Mouse (Mus musculus): ENCODE results near the gene Gm10306.
A peak's percentile ranks its signal among the peaks of the same experiment; 100 is the strongest.

The Gm10306 gene

DNA sequence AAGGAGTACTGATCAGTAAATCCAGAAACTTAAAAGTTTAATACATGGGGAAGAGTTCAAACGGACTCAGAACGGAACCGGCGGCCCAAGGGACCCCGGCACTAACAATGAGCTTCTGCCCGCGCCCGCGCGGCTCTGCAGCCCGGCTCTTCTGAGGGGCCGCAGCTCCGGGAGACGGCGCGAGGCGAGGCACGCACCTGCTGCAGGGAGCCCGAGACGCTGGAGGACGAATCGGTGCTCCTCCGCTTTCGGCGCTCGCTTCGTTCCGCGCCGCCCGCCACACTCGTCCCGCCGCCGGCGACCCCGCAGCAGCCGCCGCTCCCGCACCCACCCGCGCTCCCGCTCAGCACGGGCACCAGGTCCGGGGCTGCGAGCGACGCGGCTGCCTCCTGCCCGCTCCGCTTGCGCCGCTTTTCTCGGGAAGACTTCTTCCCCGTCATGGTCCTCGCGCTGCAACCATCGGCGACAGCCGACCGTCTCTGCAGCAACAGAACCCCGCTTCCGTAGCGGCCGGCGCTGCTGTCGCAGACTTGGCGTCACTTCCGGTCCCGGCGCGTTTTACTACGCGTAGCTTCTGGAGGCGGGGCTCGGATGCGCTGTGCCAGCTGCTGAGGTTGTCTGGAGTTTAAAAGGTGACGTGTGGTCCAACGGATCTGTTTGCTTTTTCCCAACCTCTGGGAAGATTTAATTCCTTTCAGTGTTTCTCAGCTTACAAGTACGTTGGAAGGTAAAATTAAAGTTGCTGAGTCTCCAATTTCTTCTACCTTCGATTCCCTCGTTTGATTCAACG lies at the start of gene Gm10306, which contains the start of gene Caap1:
TSS of gene Gm10306 (plus strand) at position 282 of the 790 bp plus-strand sequence.
TSS of gene Caap1 (minus strand) at position 532 of the 790 bp plus-strand sequence.
- peak; percentile 87 to 89 for DNase-seq (ENCODE audit: low spot score in 2 of 2)

DNA sequence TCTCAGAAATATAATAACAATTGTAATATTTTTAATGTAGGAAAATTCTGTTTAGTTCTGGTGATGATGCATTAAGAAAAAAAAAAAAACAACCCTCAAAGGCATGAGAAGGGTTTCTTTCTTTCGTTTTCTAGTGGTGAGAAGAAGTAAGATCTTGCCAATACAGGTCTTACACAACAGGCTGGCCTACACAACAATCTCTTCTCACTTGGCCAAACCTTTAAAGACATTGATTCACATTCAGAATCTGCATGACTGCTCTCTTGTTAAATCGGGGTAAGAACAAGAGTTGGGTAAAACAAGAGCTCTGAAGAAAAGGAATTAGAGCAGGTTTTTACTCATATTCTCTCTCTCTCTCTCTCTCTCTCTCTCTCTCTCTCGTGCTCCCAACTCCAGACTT lies 41.0 kb upstream of the Gm10306 start:
- DNase-seq (ENCODE audit: low spot score in 2 of 2), result no peak

DNA sequence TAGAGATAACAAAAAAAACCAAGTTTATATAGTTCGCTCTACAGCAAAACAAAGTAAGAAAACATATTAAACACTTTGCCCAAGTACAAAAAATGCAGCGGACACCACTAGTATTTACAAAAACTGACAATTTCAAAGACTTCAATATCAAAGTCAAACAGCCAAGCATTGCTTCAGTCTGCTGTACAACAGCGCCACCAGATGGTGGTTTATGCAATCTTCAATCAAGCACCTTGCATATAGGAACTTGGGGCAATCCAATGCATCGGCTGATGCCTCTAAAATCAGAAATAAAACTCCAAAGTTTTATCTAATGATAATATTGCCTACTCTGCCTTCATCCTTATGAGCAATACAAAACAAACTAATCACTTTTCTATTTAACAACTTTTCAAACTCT lies 38.7 kb upstream of the Gm10306 start:
- DNase-seq (ENCODE audit: low spot score in 2 of 2), result peak in 1 of 2 experiments; percentile 13

DNA sequence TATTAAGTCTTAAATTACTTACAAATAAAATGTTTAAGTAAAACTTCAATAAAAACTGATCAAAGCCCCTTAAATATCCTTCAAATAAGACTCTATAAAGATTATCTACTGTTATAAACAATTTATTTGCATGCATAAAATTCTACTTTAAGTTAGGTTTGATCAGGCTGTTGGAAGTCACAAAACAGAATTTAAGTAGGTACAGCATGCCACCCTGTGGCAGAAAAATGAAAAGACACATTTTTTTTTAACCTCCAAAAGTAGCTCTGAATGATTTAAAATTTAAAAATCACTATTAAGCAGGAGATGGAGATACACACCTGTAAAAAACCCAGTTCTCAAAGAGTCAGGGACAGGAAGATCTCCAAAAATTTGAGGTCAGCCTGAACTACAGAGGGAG lies 33.0 kb upstream of the Gm10306 start:
- no peak for DNase-seq (ENCODE audit: low spot score in 2 of 2)

DNA sequence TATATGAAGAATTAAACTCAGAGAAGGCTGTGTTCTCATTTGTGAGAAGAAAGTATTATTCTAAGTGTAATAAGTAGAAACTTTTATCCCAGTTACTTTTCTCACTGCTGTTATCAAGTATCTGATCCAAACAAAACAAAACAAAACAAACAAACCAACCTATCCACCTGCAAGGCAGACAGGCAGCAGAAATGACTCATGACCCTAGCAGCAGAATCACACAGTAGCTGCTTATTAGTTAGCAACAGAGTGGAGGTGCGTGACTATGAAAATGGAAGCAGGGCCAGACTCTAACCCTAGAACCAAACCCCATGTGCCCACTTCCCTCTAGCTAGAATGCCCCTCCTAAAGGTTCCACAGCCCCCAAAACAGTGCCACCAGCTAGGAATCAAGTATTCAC lies 26.9 kb upstream of the Gm10306 start:
- no peak for DNase-seq (ENCODE audit: low spot score in 2 of 2)

DNA sequence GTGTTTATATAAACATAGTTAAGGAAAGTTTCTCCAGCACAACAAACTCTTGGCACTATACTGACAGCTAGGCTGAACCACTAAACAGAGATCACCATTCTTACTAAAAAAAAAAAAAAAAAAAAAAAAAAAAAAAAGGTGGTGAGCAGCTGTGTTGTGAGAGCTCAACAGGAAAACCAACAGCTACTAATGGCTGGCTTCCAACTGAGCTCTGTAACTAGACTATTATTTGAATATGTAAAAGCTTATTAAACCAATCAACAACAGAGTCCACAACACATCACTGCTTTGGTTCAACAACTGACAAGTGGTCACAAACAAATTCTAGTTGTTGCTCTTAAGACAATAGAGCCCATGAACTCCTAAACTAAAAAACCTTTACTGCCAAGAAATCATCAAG lies 23.1 kb upstream of the Gm10306 start:
- DNase-seq (ENCODE audit: low spot score in 2 of 2), result no peak

DNA sequence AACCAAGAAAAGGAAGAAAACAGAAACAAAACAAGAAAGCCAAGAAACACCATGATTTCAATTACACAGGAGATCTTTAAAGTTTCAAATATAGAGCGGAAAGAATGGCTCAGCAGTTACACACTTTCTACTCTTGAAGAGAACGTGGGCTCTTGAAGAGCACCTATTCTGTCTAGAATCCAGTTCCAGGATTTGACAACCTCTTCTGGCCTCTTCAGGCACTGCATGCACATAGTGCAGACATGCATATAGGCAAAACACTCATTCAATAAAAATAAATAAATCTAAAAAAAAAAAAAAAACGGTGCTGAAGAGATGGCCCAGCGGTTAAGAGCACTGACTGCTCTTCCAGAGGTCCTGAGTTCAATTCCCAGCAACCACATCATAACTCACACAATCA lies 13.3 kb upstream of the Gm10306 start:
- no peak for DNase-seq (ENCODE audit: low spot score in 2 of 2)

DNA sequence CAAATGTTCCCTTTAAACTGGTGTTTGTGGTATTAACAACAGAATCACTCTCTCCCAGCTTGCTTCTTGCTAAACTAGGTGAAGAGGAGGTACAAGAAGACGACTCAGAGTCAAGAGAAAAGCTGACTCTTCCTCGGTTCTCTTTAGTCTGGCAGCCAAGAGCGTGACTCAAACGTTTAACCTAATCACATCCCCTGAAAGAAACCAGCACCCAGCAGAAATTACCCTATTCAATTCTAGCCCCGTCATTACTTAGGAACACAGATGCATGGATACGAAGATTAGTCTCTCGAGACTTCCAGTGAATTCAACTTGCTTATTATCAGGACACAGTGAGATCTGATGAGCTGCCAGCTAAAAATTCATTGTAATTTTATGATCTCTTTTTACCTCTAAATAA lies 12.0 kb upstream of the Gm10306 start:
- DNase-seq (ENCODE audit: low spot score in 2 of 2), result no peak

DNA sequence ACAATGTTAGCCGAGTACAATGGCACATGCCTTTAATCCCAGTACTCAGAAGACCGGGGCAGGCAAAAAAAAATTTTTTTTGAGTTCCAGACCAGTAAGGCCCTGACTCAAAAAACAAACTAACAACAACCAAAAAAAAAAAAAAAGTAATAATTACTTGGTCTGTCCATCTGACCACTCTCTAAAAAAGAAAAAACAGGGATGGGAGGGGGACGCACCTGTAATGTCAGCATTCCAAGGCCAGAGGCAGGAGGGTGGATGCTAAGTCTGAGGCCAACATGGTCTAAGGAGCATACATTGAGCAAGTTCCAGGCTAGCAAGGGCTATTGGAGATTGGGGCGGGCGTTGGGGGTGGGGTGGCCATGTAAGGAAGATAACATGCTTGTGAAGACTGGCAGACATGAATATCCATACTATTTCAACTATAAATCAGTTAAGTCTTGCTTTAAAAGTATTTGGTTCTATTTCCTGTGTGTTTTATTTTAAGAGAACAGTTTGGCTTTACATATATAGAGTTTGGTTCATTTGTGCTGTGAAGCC lies 1.3 kb upstream of the Gm10306 start:
- no peak for DNase-seq (ENCODE audit: low spot score in 2 of 2)

DNA sequence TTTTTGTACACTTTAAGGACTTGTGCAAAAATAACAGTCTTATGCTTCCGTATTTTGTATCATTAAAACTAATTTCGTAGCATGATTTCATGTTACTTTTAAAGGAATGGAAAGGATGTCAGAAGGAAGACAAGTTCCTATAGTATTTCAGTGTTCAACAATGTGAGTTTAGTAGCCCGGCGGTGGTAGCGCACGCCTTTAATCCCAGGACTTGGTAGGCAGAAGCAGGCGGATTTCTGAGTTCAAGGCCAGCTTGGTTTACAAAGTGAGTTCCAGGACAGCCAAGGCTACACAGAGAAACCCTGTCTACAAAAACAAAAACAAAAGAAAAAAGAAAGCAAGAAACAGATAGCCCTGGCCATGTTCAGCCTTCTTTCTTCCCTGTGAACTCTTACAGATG lies 799 bp downstream of the Gm10306 start:
- no peak for DNase-seq (ENCODE audit: low spot score in 2 of 2)

DNA sequence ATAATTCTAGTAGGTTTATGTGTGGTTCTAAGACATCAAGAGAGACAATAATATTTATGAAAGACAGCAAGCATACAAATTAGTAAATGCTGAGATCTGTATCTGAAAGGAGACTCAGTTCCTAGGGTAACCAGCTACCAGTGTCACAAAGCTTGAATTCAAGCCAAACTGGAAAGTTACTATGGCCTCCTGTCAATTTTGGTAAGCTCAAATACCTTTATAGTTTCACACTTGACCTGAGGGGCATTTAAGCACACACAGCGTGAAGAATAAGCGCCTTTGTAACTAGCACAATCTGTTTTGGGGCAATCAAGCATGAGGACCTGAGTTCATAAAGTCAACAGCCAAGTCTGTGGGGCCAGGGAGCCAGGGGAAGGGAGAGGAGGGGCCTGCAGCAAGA lies 2.9 kb downstream of the Gm10306 start:
- DNase-seq (ENCODE audit: low spot score in 2 of 2), result no peak

DNA sequence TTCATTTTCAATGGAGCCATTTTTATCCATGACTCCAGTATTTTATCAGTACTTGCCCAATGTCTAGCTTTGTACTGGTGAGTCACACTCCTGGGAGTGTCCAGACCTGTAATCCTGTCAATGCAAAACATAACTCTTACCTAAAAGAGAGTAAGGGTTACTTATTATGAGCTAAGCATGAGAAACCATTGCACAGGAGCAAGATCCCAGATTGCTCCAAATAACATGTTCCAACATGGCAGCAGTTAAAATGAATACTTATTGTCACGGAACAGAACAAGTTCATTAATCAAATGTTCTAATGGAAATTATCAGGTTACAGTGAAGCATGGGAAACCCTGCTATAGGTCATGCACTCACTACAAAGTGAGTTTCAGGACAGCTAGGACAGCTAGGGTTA lies 4.0 kb downstream of the Gm10306 start:
- DNase-seq (ENCODE audit: low spot score in 2 of 2), result no peak

DNA sequence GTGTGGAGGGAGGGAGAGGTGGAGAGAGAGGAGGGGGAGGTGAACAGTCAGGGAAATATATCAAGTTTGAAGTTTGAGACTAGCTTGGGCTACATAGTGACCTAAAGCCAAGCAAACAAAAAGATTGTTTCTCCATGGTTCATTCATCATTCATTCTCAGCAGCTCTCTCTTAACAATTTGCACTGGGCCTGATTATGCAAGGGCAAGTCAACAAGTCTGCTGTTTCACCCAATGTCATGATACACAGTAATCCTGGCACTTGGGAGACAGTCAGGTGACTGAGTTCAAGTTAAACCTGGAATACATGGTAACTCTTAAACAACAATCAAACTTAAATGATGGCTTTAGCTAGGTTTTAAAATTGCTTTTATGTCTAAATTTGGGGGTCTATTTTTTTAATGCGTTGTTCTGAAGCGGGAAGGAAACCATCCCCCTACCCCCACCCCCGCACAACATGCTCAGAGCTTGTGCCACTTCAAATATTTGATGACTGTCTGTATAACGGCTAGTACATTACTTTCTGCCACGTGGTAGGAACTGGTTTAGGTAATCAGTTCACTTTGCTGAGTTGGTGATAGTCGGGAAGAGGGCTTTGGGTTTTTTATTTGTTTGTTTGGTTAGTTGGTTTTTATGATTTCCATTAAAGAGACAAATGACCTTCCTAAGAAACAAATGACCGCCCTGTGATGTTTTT lies 5.8 kb downstream of the Gm10306 start:
- DNase-seq (ENCODE audit: low spot score in 2 of 2), result no peak

DNA sequence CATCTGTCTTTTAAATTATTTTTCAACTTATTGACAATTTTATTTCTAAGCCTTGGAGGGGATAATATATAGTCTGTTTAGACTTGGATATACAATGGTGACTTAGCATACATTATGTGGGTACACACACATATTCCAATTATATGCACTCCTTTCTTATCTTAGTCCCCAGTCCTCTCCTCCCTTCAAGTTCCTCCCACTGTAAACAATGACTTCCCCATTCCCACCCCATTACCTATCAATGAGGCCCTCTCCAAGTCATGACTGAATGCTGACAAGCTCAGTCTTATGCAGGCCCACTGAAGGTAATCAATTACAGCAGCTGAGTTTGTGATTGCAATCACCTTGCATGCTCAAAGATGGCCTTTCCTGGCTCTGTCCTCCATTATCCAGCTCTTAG lies 8.0 kb downstream of the Gm10306 start:
- DNase-seq (ENCODE audit: low spot score in 2 of 2), result no peak

DNA sequence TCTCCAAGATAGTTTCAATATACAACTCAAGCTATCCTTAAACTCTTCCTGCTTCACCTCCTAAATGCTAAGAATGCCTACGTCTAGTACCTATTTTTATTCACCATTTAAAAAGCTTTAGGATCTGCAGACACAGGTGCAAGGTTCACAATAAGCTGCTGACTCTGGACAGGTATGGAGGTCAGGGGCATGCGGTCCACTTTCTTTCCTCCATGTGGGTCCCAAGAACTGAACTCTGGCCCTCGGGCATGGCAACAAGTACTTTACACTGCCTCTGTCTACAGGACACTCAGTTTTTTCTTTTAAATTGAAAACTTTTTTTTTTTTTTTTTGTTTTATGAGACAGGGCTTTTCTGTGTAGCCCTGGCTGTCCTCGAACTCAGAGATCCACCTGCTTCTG lies 16.3 kb downstream of the Gm10306 start:
- DNase-seq (ENCODE audit: low spot score in 2 of 2), result no peak

DNA sequence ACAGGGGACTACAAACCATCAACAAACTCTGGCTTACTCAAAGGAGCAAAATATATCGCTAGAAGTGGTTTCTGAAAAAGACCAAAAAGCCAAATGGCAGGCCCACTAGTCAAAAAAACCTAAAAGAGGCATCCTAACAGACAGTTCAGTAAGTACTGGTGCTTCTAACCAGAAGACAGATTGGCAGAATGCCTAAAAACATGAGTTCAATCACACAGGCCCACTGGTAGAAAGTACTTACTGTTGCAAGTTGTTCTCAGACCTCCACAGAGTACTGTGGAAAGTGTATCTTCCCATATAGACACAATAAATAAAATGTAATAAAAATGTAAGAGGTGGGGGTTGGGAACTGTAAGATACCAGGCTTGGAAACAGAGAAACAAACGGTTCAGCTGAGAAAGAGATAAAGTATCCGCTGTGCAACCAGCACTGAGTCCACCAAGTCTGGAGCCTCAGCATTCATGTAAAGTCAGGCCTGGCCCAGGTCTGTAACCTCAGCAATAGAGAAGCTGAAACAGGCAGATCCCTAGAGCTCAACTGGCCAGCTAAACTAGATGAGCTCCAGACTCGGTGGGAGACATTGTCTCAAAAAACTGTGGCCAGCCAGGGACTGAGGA lies 35.5 kb downstream of the Gm10306 start:
- DNase-seq (ENCODE audit: low spot score in 2 of 2), result no peak

DNA sequence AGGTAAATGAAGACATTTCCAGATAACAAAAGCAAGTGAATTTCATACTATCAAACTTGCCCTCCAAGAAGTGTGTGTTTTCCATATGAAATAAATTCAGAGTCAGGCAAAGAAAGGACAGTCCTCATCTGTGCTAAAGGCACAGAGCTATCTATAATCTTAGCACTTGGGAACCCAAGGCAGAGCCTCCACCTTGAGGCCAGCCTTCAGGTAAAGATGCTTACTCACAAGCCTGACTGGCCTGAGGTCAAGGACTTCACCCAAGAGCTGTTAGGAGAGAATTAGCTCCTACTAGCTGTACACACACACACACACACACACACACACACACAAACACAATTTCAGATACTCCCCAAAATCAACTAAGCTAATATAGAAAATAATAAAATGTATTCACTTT lies 36.4 kb downstream of the Gm10306 start:
- no peak for DNase-seq (ENCODE audit: low spot score in 2 of 2)

DNA sequence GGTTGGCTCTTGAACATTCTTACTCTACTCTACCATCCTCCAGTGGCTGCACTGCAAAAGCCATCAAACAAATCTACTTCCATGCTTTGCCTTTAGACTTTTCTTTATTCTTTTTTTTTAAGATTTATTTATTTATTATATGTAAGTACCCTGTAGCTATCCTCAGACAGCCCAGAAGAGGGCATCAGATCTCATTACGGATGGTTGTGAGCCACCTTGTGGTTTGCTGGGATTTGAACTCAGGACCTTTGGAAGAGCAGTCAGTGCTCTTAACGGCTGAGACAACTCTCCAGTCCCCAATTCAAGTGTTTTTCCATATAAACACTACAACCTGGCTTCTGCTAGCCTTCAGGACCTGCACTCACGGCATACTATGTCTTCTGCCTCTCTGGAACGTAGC lies 45.0 kb downstream of the Gm10306 start:
- no peak for DNase-seq (ENCODE audit: low spot score in 2 of 2)

DNA sequence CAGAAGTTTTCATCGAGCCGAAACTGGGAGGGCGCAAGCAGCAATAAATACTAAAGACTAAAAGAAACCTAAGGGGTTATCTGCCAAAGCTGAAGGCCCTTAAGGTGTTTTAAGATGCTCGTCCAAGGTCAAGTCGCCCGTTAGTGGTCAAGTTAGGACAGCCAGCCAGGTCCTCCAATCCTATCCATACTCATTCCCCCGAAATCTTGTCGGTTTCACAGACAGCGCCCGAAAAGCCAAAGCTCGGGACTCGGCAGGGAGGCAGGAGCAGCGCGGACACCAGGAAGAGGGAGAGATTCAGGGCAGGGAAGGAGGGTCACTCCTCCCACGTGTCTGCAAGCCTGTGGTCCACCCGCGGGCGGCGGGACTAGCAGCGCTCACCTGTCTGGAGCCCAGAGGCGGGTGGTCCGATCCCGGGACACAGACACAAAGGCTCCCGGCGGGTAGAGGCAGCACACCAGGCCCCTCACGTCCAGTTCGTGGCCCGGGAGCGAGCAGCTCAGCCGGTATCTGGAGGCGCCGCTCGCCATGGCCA lies 46.2 kb downstream of the Gm10306 start:
- DNase-seq (ENCODE audit: low spot score in 2 of 2), result no peak

DNA sequence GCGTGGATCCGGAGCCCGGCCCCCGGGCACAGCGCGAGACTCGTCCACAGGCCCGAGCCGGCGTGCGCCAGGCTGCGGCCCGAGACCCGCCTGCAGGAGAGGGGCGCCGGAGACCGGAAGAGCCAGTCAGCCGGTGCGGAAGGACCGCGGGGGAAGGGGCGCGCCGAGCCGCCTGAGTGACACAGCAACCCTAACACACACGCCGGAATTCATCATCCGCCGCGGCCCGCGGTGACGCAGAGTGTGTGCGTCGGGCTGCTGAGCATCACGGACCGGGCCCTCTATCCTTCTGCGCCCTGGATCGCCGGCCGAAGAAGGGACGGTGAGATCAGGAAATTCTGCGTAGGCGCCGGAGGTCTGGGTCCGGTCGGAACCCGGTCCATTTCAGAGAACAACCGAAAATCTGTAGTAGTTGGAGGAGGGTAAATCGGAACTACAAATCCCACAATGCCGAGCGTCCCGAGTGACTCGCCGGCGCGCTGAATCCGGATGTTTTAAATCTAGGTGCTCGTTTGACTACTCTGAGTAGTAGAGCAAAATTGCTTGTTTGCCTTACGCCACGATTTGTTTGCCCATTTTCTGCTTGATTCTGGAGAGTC lies 46.8 kb downstream of the Gm10306 start, which contains the start of gene Plaa:
TSS of gene Plaa (minus strand) at position 214 of the 599 bp plus-strand sequence.
- DNase-seq (ENCODE audit: low spot score in 2 of 2), result peak; percentile 90 to 92

DNA sequence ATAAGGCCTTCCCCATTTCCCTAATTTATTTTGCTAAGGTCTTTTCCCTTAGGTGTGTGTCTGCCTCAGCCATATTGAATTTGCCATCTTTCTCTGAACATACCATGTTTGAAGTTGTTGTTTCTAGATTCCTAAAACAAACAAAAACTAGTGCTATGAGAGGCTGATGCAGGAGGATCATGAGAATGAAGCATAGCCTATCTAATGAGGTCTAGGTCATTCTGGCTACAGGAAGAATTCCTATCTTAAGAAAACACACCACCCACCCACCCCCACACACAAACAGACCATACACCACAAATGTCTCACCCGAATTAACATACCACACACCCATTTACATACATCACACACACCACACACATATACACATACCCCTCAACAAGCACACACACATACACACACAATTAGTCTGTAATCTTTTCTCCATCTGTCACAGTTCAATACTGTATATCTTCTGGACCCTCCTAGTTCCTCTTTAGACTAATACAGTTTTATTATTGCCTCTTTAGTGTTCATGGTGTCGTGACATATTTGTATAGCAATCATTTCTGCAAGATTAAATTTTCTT lies 48.2 kb downstream of the Gm10306 start:
- no peak for DNase-seq (ENCODE audit: low spot score in 2 of 2)

Measured in right cerebral cortex, postnatal 36 days (tissue).